Mouse (Mus musculus): ENCODE data around the gene 4930558K02Rik. TPM values are rescaled to one million over a fixed set of nuclear protein-coding genes. Genes with fewer than 3 reads are reported as not detected.

The 4930558K02Rik gene
- polyA plus RNA-seq (2015; fragmentation: Nextera tagmentation; extraction: Ambion mirVana): not detected in 2 replicates

- H3K36me3 ChIP-seq (ENCODE audit: control insufficient read depth, insufficient read depth): no peaks in the 10 kb centered on the region
- H3K9me3 ChIP-seq (ENCODE audit: control insufficient read depth, low read length): no peaks in the 10 kb centered on the region
- WGBS: 84% methylated on average over 1 of the region's 1 CpGs
- H3K4me1 ChIP-seq (replicated peaks; ENCODE audit: control insufficient read depth, insufficient read depth, low read length): peaks cover 6% of the 10 kb centered on the region; the same call in 1 of the 2 replicates
- H3K9ac ChIP-seq (replicated peaks; ENCODE audit: low read depth, low read length): no peak within 1 kb of the TSS
- H3K4me3 ChIP-seq (replicated peaks; ENCODE audit: low read length): no peak within 1 kb of the TSS
- no peaks in the 10 kb centered on the region for H3K27me3 ChIP-seq (replicated peaks; ENCODE audit: control insufficient read depth, insufficient read depth, low read length)
- H3K4me2 ChIP-seq (ENCODE audit: low read length): no peak within 1 kb of the TSS
- ATAC-seq: no peak
- no peak within 1 kb of the TSS for H3K27ac ChIP-seq (ENCODE audit: low read length)
These were observed at the start of gene 4930558K02Rik for GRCm38 (mm10) chr1:161979536-161979935. Gene 4930558K02Rik, minus strand, starts transcription at chr1:161979636.

- Histone ChIP-seq H3K27ac (ENCODE audit: low read length) (no peak overlapping the region), H3K4me3 (replicated peaks; ENCODE audit: low read length) (no peak overlapping the region), H3K4me2 (ENCODE audit: low read length) (no peak overlapping the region), H3K4me1 (replicated peaks; ENCODE audit: control insufficient read depth, insufficient read depth, low read length) (no peaks in the 10 kb centered on the region), H3K9ac (replicated peaks; ENCODE audit: low read depth, low read length) (no peak overlapping the region), H3K9me3 (ENCODE audit: control insufficient read depth, low read length) (no peaks in the 10 kb centered on the region), H3K27me3 (replicated peaks; ENCODE audit: control insufficient read depth, insufficient read depth, low read length) (no peaks in the 10 kb centered on the region), H3K36me3 (ENCODE audit: control insufficient read depth, insufficient read depth) (no peaks in the 10 kb centered on the region)
- no peak for ATAC-seq
- WGBS: 50% methylated on average over 8 of the region's 8 CpGs
These were observed 44.3 kb upstream of the 4930558K02Rik start for GRCm38 (mm10) chr1:162023681-162024270.

GRCm38 (mm10) chr1:162020766-162021165 is 41.3 kb upstream of the 4930558K02Rik start:
- Histone ChIP-seq H3K36me3 (ENCODE audit: control insufficient read depth, insufficient read depth) (no peaks in the 10 kb centered on the region), H3K27me3 (replicated peaks; ENCODE audit: control insufficient read depth, insufficient read depth, low read length) (no peaks in the 10 kb centered on the region), H3K9me3 (ENCODE audit: control insufficient read depth, low read length) (no peaks in the 10 kb centered on the region), H3K9ac (replicated peaks; ENCODE audit: low read depth, low read length) (no peak overlapping the region), H3K27ac (ENCODE audit: low read length) (no peak overlapping the region), H3K4me1 (replicated peaks; ENCODE audit: control insufficient read depth, insufficient read depth, low read length) (no peaks in the 10 kb centered on the region), H3K4me2 (ENCODE audit: low read length) (no peak overlapping the region), H3K4me3 (replicated peaks; ENCODE audit: low read length) (no peak overlapping the region)
- no peak for ATAC-seq
- WGBS: 64% methylated on average over 4 of the region's 4 CpGs

- H3K9me3 ChIP-seq (ENCODE audit: control insufficient read depth, low read length): no peaks in the 10 kb centered on the region
- no peak overlapping the region for H3K4me2 ChIP-seq (ENCODE audit: low read length)
- no peak for ATAC-seq
- H3K9ac ChIP-seq (replicated peaks; ENCODE audit: low read depth, low read length): no peak overlapping the region
- H3K36me3 ChIP-seq (ENCODE audit: control insufficient read depth, insufficient read depth): no peaks in the 10 kb centered on the region
- WGBS: 30% methylated on average over 7 of the region's 7 CpGs
- H3K4me1 ChIP-seq (replicated peaks; ENCODE audit: control insufficient read depth, insufficient read depth, low read length): no peaks in the 10 kb centered on the region
- no peaks in the 10 kb centered on the region for H3K27me3 ChIP-seq (replicated peaks; ENCODE audit: control insufficient read depth, insufficient read depth, low read length)
- no peak overlapping the region for H3K4me3 ChIP-seq (replicated peaks; ENCODE audit: low read length)
- no peak overlapping the region for H3K27ac ChIP-seq (ENCODE audit: low read length)
These were observed 40.9 kb upstream of the 4930558K02Rik start for GRCm38 (mm10) chr1:162020303-162020731.

- WGBS: 95% methylated on average over 6 of the region's 6 CpGs
- H3K4me2 ChIP-seq (ENCODE audit: low read length): no peak overlapping the region
- ATAC-seq: no peak
These were observed 39.2 kb upstream of the 4930558K02Rik start for GRCm38 (mm10) chr1:162018601-162018977.

GRCm38 (mm10) chr1:162017975-162018600 is 38.7 kb upstream of the 4930558K02Rik start:
- no peak overlapping the region for H3K27ac ChIP-seq (ENCODE audit: low read length)
- WGBS: 86% methylated on average over 13 of the region's 13 CpGs
- no peaks in the 10 kb centered on the region for H3K9me3 ChIP-seq (ENCODE audit: control insufficient read depth, low read length)
- no peak overlapping the region for H3K4me2 ChIP-seq (ENCODE audit: low read length)
- no peak overlapping the region for H3K4me3 ChIP-seq (replicated peaks; ENCODE audit: low read length)
- no peak for ATAC-seq
- no peak overlapping the region for H3K9ac ChIP-seq (replicated peaks; ENCODE audit: low read depth, low read length)
- no peaks in the 10 kb centered on the region for H3K27me3 ChIP-seq (replicated peaks; ENCODE audit: control insufficient read depth, insufficient read depth, low read length)
- no peaks in the 10 kb centered on the region for H3K36me3 ChIP-seq (ENCODE audit: control insufficient read depth, insufficient read depth)
- H3K4me1 ChIP-seq (replicated peaks; ENCODE audit: control insufficient read depth, insufficient read depth, low read length): no peaks in the 10 kb centered on the region

More at GRCm38 (mm10) chr1:162018601-162018977, 39.2 kb upstream of the 4930558K02Rik start:
- no peak overlapping the region for H3K9ac ChIP-seq (replicated peaks; ENCODE audit: low read depth, low read length)
- no peak overlapping the region for H3K27ac ChIP-seq (ENCODE audit: low read length)
- no peaks in the 10 kb centered on the region for H3K36me3 ChIP-seq (ENCODE audit: control insufficient read depth, insufficient read depth)
- no peaks in the 10 kb centered on the region for H3K27me3 ChIP-seq (replicated peaks; ENCODE audit: control insufficient read depth, insufficient read depth, low read length)
- no peaks in the 10 kb centered on the region for H3K4me1 ChIP-seq (replicated peaks; ENCODE audit: control insufficient read depth, insufficient read depth, low read length)
- no peak overlapping the region for H3K4me3 ChIP-seq (replicated peaks; ENCODE audit: low read length)
- no peaks in the 10 kb centered on the region for H3K9me3 ChIP-seq (ENCODE audit: control insufficient read depth, low read length)

- no peaks in the 10 kb centered on the region for H3K36me3 ChIP-seq (ENCODE audit: control insufficient read depth, insufficient read depth)
- no peak overlapping the region for H3K4me2 ChIP-seq (ENCODE audit: low read length)
- WGBS: 43% methylated on average over 7 of the region's 7 CpGs
- no peaks in the 10 kb centered on the region for H3K4me1 ChIP-seq (replicated peaks; ENCODE audit: control insufficient read depth, insufficient read depth, low read length)
- no peak overlapping the region for H3K4me3 ChIP-seq (replicated peaks; ENCODE audit: low read length)
- no peak overlapping the region for H3K27ac ChIP-seq (ENCODE audit: low read length)
- no peak overlapping the region for H3K9ac ChIP-seq (replicated peaks; ENCODE audit: low read depth, low read length)
- H3K9me3 ChIP-seq (ENCODE audit: control insufficient read depth, low read length): no peaks in the 10 kb centered on the region
- no peaks in the 10 kb centered on the region for H3K27me3 ChIP-seq (replicated peaks; ENCODE audit: control insufficient read depth, insufficient read depth, low read length)
- ATAC-seq: no peak
These were observed 37.5 kb upstream of the 4930558K02Rik start for GRCm38 (mm10) chr1:162016982-162017381.

- Histone ChIP-seq H3K4me3 (replicated peaks; ENCODE audit: low read length) (no peak overlapping the region), H3K27me3 (replicated peaks; ENCODE audit: control insufficient read depth, insufficient read depth, low read length) (no peaks in the 10 kb centered on the region), H3K4me1 (replicated peaks; ENCODE audit: control insufficient read depth, insufficient read depth, low read length) (no peaks in the 10 kb centered on the region), H3K27ac (ENCODE audit: low read length) (no peak overlapping the region), H3K4me2 (ENCODE audit: low read length) (no peak overlapping the region), H3K9ac (replicated peaks; ENCODE audit: low read depth, low read length) (no peak overlapping the region), H3K9me3 (ENCODE audit: control insufficient read depth, low read length) (no peaks in the 10 kb centered on the region), H3K36me3 (ENCODE audit: control insufficient read depth, insufficient read depth) (peaks cover 4% of the 10 kb centered on the region; the same call in 1 of the 2 replicates)
- 61% methylated on average over 8 of the region's 8 CpGs for WGBS
- no peak for ATAC-seq
These were observed 35.9 kb upstream of the 4930558K02Rik start for GRCm38 (mm10) chr1:162015247-162015862.

GRCm38 (mm10) chr1:162013561-162013960 is 34.1 kb upstream of the 4930558K02Rik start:
- Histone ChIP-seq H3K9ac (replicated peaks; ENCODE audit: low read depth, low read length) (no peak overlapping the region), H3K27ac (ENCODE audit: low read length) (no peak overlapping the region), H3K27me3 (replicated peaks; ENCODE audit: control insufficient read depth, insufficient read depth, low read length) (no peaks in the 10 kb centered on the region), H3K4me3 (replicated peaks; ENCODE audit: low read length) (no peak overlapping the region), H3K36me3 (ENCODE audit: control insufficient read depth, insufficient read depth) (peaks cover 4% of the 10 kb centered on the region; the same call in 1 of the 2 replicates), H3K4me2 (ENCODE audit: low read length) (no peak overlapping the region), H3K4me1 (replicated peaks; ENCODE audit: control insufficient read depth, insufficient read depth, low read length) (no peaks in the 10 kb centered on the region), H3K9me3 (ENCODE audit: control insufficient read depth, low read length) (no peaks in the 10 kb centered on the region)
- ATAC-seq: no peak
- WGBS: 90% methylated on average over 4 of the region's 4 CpGs
